Mouse (Mus musculus) olfactory bulb, adult 2 months (tissue): ENCODE data around the gene Mast4. TPM values are rescaled to one million over a fixed set of nuclear protein-coding genes. Genes with fewer than 3 reads are reported as not detected.
A peak's percentile ranks its signal among the peaks of the same experiment; 100 is the strongest.

ENCODE experiments used
- H3K27ac ChIP-seq: fragments of 200-500 bp; 2 replicates; pipeline ENCODE4 v1.5.1; 2012; ENCODE audit warnings: low read depth, low read length; ENCODE audit not compliant: insufficient read depth
- H3K4me1 ChIP-seq: fragments of 200-500 bp; 2 replicates; pipeline ENCODE4 v1.6.1; 2012; ENCODE audit warnings: low read length; ENCODE audit not compliant: control insufficient read depth, insufficient read depth
- H3K4me3 ChIP-seq: fragments of 200-500 bp; 2 replicates; pipeline ENCODE4 v1.5.1; 2012; ENCODE audit warnings: mild to moderate bottlenecking, low read depth, low read length, moderate library complexity; ENCODE audit not compliant: insufficient read depth
- CTCF ChIP-seq: fragments of 200-500 bp; IDR thresholded peaks from 2 replicates; pipeline ENCODE4 v1.5.1; 2012; ENCODE audit warnings: low read depth, mild to moderate bottlenecking, low read length, moderate library complexity; ENCODE audit not compliant: insufficient read depth
- POLR2A ChIP-seq: fragments of 200-500 bp; IDR thresholded peaks from 2 replicates; pipeline ENCODE4 v1.6.1; 2012; ENCODE audit warnings: mild to moderate bottlenecking, low read depth, low read length, moderate library complexity; ENCODE audit not compliant: insufficient read depth
- WGBS: fragments of 180-500 bp; shearing (Covaris S2); methylation state at CpG from one replicate; pipeline ENCODE4 v1.1.7; 2018; 5-methylcytosine and 5-hydroxymethylcytosine counted together
- polyA plus RNA-seq: library from polyadenylated mRNA; stranded (reverse); fragments of >200 nt; gene quantifications from 2 replicates; pipeline ENCODE4 v1.2.4, GENCODE M21; 2012; ENCODE audit warnings: low replicate concordance; ENCODE audit not compliant: missing spikeins, insufficient read depth, insufficient read length

The Mast4 gene
- polyA plus RNA-seq, 1 experiment: not detected

- no peak overlapping the region for H3K27ac ChIP-seq
- peaks cover 9% of the 10 kb centered on the region for H3K4me1 ChIP-seq
- TF ChIP-seq CTCF (no peak), POLR2A (no peak)
- no peak overlapping the region for H3K4me3 ChIP-seq
- 82% methylated on average over 2 of the region's 2 CpGs for WGBS
Measured at GRCm38 (mm10) chr13:102942557-102942956, 391.7 kb downstream of the Mast4 start.

GRCm38 (mm10) chr13:102940476-102940875 lies 393.8 kb downstream of the Mast4 start:
- WGBS: 79% methylated on average over 6 of the region's 6 CpGs
- no peak for TF ChIP-seq POLR2A
- no peak for TF ChIP-seq CTCF
- Histone ChIP-seq H3K4me1 (peaks cover 3% of the 10 kb centered on the region; the same call in 1 of the 2 replicates), H3K4me3 (no peak overlapping the region), H3K27ac (no peak overlapping the region)

- 100% methylated on average over 2 of the region's 2 CpGs for WGBS
- Histone ChIP-seq H3K4me3 (no peak overlapping the region), H3K27ac (no peak overlapping the region), H3K4me1 (0 out of 2 replicates have a peak, but pooled peaks cover 2% of the 10 kb centered on the region)
- TF ChIP-seq POLR2A (no peak), CTCF (no peak)
Measured at GRCm38 (mm10) chr13:102936233-102936632, 398.1 kb downstream of the Mast4 start.

- H3K4me1 ChIP-seq: 0 out of 2 replicates have a peak, but pooled peaks cover 2% of the 10 kb centered on the region
- H3K4me3 ChIP-seq: no peak overlapping the region
- WGBS: 54% methylated on average over 3 of the region's 3 CpGs
- TF ChIP-seq POLR2A (no peak), CTCF (no peak)
- no peak overlapping the region for H3K27ac ChIP-seq
Measured at GRCm38 (mm10) chr13:102935788-102936187, 398.5 kb downstream of the Mast4 start.

GRCm38 (mm10) chr13:102933702-102934101 lies 400.6 kb downstream of the Mast4 start:
- no peak for TF ChIP-seq POLR2A
- no peak for TF ChIP-seq CTCF
- 39% methylated on average over 5 of the region's 5 CpGs for WGBS
- Histone ChIP-seq H3K27ac (peak overlapping the region; percentile 29; the same call in 1 of the 2 replicates), H3K4me3 (no peak overlapping the region), H3K4me1 (0 out of 2 replicates have a peak, but pooled peaks cover 2% of the 10 kb centered on the region)

- 0 out of 2 replicates have a peak, but pooled peaks cover 2% of the 10 kb centered on the region for H3K4me1 ChIP-seq
- no peak for TF ChIP-seq POLR2A
- no peak for TF ChIP-seq CTCF
- no peak overlapping the region for H3K27ac ChIP-seq
- WGBS: 78% methylated on average over 9 of the region's 9 CpGs
- no peak overlapping the region for H3K4me3 ChIP-seq
Measured at GRCm38 (mm10) chr13:102932434-102932833, 401.9 kb downstream of the Mast4 start.

GRCm38 (mm10) chr13:102931951-102932350 lies 402.3 kb downstream of the Mast4 start:
- WGBS: 100% methylated on average over 1 of the region's 1 CpGs
- no peak for TF ChIP-seq CTCF
- TF ChIP-seq POLR2A: no peak
- H3K27ac ChIP-seq: no peak overlapping the region
- H3K4me1 ChIP-seq: 0 out of 2 replicates have a peak, but pooled peaks cover 2% of the 10 kb centered on the region
- H3K4me3 ChIP-seq: no peak overlapping the region

- no peak overlapping the region for H3K27ac ChIP-seq
- TF ChIP-seq CTCF (no peak), POLR2A (no peak)
- WGBS: 86% methylated on average over 7 of the region's 7 CpGs
- no peak overlapping the region for H3K4me3 ChIP-seq
- no peaks in the 10 kb centered on the region for H3K4me1 ChIP-seq
Measured at GRCm38 (mm10) chr13:102925844-102926598, 408.3 kb downstream of the Mast4 start.

- Histone ChIP-seq H3K27ac (no peak overlapping the region), H3K4me1 (no peaks in the 10 kb centered on the region), H3K4me3 (no peak overlapping the region)
- no peak for TF ChIP-seq POLR2A
- TF ChIP-seq CTCF: no peak
- WGBS: 95% methylated on average over 7 of the region's 7 CpGs
Measured at GRCm38 (mm10) chr13:102919741-102920140, 414.6 kb downstream of the Mast4 start.
